Mouse (Mus musculus) hindbrain, embryonic 13.5 days (tissue): ENCODE measurements around the gene Rpl10. TPM values are rescaled to one million over a fixed set of nuclear protein-coding genes. Genes with fewer than 3 reads are reported as not detected.

Experiments
- ATAC-seq: fragments of 200-750 bp; cut with Nextera tagmentation; 2 replicates; pipeline ENCODE4 v1.8.0; 2017; ENCODE audit warnings: moderate TSS enrichment; ENCODE audit not compliant: low FRiP score
- H3K27ac ChIP-seq: fragments of 300-500 bp; sonication (generic); 2 replicates; pipeline ENCODE4 v1.5.1; 2015; ENCODE audit warnings: inconsistent platforms, mild to moderate bottlenecking, moderate library complexity
- H3K27me3 ChIP-seq: fragments of 300-500 bp; sonication (generic); 2 replicates; pipeline ENCODE4 v1.6.1; 2015; ENCODE audit warnings: mild to moderate bottlenecking, inconsistent platforms
- H3K36me3 ChIP-seq: fragments of 300-500 bp; sonication (generic); 2 replicates; pipeline ENCODE4 v1.6.1; 2015; ENCODE audit warnings: mild to moderate bottlenecking, inconsistent platforms
- H3K4me1 ChIP-seq: fragments of 300-500 bp; sonication (generic); replicated peaks from 2 replicates; pipeline ENCODE4 v1.6.1; 2015; ENCODE audit warnings: inconsistent platforms
- H3K4me2 ChIP-seq: fragments of 300-500 bp; sonication (generic); 2 replicates; pipeline ENCODE4 v1.6.1; 2015; ENCODE audit warnings: inconsistent platforms, mild to moderate bottlenecking, moderate library complexity
- H3K4me3 ChIP-seq: fragments of 300-500 bp; sonication (generic); 2 replicates; pipeline ENCODE4 v1.5.1; 2015; ENCODE audit warnings: mild to moderate bottlenecking, inconsistent platforms
- H3K9ac ChIP-seq: fragments of 300-500 bp; sonication (generic); 2 replicates; pipeline ENCODE4 v1.6.1; 2015; ENCODE audit warnings: mild to moderate bottlenecking, inconsistent platforms
- H3K9me3 ChIP-seq: fragments of 300-500 bp; sonication (generic); 2 replicates; pipeline ENCODE4 v1.6.1; 2016; ENCODE audit warnings: inconsistent platforms
- WGBS: fragments of 180-500 bp; shearing (Covaris S2); methylation state at CpG from one replicate; pipeline ENCODE4 v1.1.7; 2015; 5-methylcytosine and 5-hydroxymethylcytosine counted together
- polyA plus RNA-seq: library from polyadenylated mRNA; unstranded; fragments of >200 nt; fragmentation: Nextera tagmentation; extraction: Ambion mirVana; gene quantifications from 2 replicates; pipeline ENCODE4 v1.2.1, GENCODE M21; 2015

Rpl10 gene
- polyA plus RNA-seq, 1 experiment from 2014 or later = 532 TPM

DNA sequence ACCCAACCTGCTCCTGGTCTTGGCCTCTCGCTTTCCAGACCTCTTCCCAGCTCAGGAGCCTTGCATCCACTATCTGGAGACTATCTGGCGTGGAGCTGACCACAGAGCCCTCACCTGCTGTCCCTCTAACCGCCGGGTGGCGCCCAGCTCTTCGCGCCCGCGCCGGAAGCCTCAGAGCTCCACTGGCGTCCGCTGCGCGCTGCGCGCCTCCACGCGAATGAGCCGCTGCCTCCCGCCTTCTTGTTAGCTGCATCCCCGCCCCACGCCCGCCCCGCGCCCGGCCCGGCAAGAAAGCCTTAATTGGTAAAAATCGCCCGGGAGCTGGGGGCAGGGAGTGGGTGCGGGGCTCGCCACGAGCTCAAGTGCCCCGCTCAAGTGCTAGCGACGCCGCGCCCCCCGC, 21.0 kb upstream of the Rpl10 start, which contains the start of gene Flna:
Flna (minus strand) TSS at position 206 of the 400 bp plus-strand sequence.
- H3K9me3 ChIP-seq = no peaks in the 10 kb centered on the region
- H3K4me2 ChIP-seq = peak within 1 kb of the TSS; percentile 60
- H3K27me3 ChIP-seq = no peaks in the 10 kb centered on the region
- H3K36me3 ChIP-seq = no peaks in the 10 kb centered on the region
- H3K4me3 ChIP-seq = peak within 1 kb of the TSS; percentile 43
- no peak for ATAC-seq
- WGBS = 25% methylated on average over 38 of the region's 38 CpGs
- peaks cover 7% of the 10 kb centered on the region; the same call in 1 of the 2 replicates for H3K4me1 ChIP-seq
- H3K27ac ChIP-seq = peak within 1 kb of the TSS; percentile 67
- peak within 1 kb of the TSS; percentile 68 for H3K9ac ChIP-seq

DNA sequence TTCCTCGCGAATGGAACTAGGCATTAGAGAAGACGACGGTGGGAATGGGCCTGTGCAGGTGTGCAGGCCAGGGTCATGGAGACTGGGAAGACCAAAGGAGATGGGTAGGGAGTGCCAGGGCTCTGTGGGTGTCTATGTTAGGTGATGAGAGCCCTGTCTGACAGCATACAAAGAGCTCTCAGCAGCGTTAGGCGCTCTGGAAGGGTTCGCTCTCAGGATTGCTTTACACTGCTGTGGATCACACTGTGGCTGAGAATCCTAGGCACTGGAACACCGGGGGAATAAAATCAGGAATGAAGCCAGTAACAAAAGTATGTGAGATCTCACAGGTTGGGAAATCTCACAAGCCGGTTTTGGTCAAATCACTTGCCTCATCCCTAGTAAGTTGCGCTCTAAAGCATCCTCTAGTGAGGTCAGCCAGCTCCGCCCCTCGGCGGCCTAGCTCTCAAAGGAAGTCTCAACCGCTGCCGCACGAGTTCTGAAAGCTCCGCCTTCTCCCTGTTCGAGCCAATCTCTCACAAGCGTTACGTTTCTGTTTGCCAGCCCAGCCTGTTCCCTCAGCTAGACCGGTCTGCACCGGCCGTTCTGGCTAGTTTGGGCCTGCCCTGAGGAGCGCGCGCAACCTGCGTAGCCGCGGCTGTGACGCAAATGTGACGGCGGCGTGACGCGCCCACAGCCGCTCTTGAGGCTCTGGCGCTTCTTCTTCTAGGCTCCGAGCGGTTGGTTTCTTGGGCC, 16.3 kb upstream of the Rpl10 start, which contains the start of gene Emd:
Emd (plus strand) TSS at position 535 of the 735 bp plus-strand sequence.
- 22% methylated on average over 39 of the region's 39 CpGs for WGBS

DNA sequence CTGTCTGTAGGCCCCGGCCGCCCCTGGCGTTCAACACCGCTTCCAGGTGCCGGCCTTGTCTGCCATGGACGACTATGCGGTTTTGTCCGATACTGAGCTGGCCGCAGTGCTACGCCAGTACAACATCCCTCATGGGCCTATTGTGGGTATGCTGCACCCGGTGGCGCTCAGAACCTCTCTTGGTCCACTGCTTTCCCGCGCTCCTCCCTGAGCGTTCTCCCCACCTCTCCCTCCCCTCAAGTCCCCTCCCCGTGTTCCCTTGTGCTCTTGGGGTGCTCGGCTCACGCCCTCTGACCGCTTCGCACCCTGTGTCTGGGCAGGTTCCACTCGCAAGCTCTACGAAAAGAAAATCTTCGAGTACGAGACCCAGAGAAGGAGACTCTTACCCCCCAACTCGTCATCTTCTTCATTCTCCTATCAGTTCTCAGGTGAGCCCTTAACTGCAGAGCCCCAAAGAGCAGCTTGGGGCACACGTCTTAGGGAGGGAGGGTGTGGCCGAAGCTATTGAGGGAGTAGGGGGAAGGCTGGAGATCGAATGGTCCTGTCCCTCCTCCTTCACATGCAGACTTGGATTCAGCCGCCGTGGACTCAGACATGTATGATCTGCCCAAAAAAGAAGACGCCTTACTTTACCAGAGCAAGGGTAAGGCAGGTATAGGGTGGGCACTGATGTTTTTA, 15.6 kb upstream of the Rpl10 start:
- peak overlapping the region; percentile 78 for H3K9ac ChIP-seq
- peaks cover 19% of the 10 kb centered on the region for H3K36me3 ChIP-seq
- 19% methylated on average over 29 of the region's 31 CpGs for WGBS
- peak overlapping the region; percentile 54 for H3K4me3 ChIP-seq
- peak overlapping the region; percentile 88 for H3K27ac ChIP-seq
- peaks cover 6% of the 10 kb centered on the region for H3K4me1 ChIP-seq
- H3K4me2 ChIP-seq = peak overlapping the region; percentile 69
- no peaks in the 10 kb centered on the region for H3K27me3 ChIP-seq
- no peak; the same call in 1 of the 2 replicates for ATAC-seq
- H3K9me3 ChIP-seq = no peaks in the 10 kb centered on the region

More for the DNA sequence above, 16.3 kb upstream of the Rpl10 start, which contains the start of gene Emd:
- peak within 1 kb of the TSS; percentile 69 for H3K4me2 ChIP-seq
- peak within 1 kb of the TSS; percentile 78 for H3K9ac ChIP-seq
- peaks cover 8% of the 10 kb centered on the region for H3K4me1 ChIP-seq
- H3K27me3 ChIP-seq = no peaks in the 10 kb centered on the region
- peaks cover 19% of the 10 kb centered on the region for H3K36me3 ChIP-seq
- H3K9me3 ChIP-seq = no peaks in the 10 kb centered on the region
- ATAC-seq = peak; percentile 98
- H3K27ac ChIP-seq = peak within 1 kb of the TSS; percentile 88
- H3K4me3 ChIP-seq = peak within 1 kb of the TSS; percentile 54

DNA sequence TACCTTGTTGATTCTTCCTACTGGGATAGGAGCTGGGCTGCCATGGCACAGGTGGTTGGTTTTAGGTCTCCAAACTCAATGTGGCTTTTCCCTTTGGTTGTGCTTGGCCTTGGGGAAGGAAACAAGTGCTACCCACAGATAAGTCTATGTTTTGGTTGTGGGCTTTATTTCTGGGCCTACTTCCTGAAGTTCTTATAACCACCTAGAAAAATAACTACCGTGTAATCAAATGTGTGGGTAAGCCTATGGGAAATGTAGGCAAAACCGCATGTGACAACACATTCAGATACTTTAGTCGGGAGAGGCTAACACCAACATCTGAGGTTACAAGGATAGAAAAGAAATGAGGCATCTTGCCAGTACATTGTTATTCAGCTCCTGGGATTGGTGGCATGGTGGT, 12.9 kb upstream of the Rpl10 start:
- 94% methylated on average over 3 of the region's 3 CpGs for WGBS
- H3K27ac ChIP-seq = no peak overlapping the region
- H3K4me2 ChIP-seq = no peak overlapping the region
- H3K27me3 ChIP-seq = no peaks in the 10 kb centered on the region
- H3K36me3 ChIP-seq = peaks cover 19% of the 10 kb centered on the region
- H3K4me3 ChIP-seq = no peak overlapping the region
- no peak overlapping the region for H3K9ac ChIP-seq
- peaks cover 6% of the 10 kb centered on the region for H3K4me1 ChIP-seq
- no peak for ATAC-seq
- no peaks in the 10 kb centered on the region for H3K9me3 ChIP-seq

DNA sequence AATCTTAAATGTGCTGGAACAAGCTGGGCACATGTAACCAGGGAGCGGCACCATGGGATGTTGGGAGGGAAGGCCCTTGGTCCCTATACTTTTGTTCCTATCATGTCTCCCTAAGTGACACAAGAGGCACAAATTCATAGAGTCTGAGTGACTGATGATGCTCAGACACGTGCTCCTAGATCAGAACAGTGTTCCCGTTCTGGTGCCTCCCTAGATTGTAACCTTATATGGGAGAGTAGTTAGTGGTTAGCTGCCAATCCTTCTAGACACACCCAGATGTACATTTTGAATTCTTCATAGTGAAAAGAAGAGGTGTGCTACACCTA, 913 bp upstream of the Rpl10 start:
- H3K27me3 ChIP-seq = no peaks in the 10 kb centered on the region
- peak overlapping the region; percentile 54 for H3K4me2 ChIP-seq
- peaks cover 7% of the 10 kb centered on the region; the same call in 1 of the 2 replicates for H3K36me3 ChIP-seq
- peak overlapping the region; percentile 96 for H3K27ac ChIP-seq
- peak; percentile 43 for ATAC-seq
- WGBS = 20% methylated on average over 3 of the region's 3 CpGs
- peak overlapping the region; percentile 70 for H3K9ac ChIP-seq
- H3K4me1 ChIP-seq = peaks cover 10% of the 10 kb centered on the region
- H3K4me3 ChIP-seq = peak overlapping the region; percentile 57
- H3K9me3 ChIP-seq = no peaks in the 10 kb centered on the region

DNA sequence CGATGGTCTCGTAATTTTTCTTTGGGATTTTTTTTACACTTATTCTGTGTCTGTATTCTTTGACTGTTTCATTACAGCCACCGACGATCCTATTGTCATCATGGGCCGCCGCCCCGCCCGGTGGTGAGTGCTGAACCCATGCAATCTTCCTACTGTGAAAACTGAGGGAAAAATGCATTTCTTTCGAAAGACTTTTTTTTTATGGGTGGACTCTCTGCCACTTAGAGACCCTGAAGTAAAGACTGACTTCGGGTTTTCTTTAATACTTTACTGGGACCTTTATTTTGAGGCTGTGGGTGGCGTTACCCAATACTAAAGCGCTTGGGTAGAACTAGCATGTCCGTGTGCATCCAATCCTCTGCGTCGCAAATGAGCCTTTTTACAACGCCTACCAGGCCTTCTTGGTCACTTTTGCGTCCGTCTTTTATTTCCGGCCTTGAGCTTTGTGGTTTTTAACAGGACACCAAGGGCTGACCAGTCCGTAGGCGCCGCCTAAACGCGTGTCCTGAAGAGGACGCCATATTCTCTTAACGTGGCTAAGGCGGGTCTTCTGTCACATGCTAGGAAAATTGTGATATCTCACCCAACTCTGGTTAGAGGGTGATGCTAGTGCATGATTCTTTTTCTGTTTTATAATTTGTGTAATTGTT, 415 bp downstream of the Rpl10 start:
- Histone ChIP-seq H3K36me3 (peaks cover 7% of the 10 kb centered on the region; the same call in 1 of the 2 replicates), H3K9ac (peak overlapping the region; percentile 84), H3K27ac (peak overlapping the region; percentile 66), H3K9me3 (no peaks in the 10 kb centered on the region), H3K4me2 (peak overlapping the region; percentile 64), H3K4me3 (peak overlapping the region; percentile 57), H3K4me1 (peaks cover 10% of the 10 kb centered on the region), H3K27me3 (no peaks in the 10 kb centered on the region)
- ATAC-seq = no peak
- WGBS = 15% methylated on average over 27 of the region's 27 CpGs

DNA sequence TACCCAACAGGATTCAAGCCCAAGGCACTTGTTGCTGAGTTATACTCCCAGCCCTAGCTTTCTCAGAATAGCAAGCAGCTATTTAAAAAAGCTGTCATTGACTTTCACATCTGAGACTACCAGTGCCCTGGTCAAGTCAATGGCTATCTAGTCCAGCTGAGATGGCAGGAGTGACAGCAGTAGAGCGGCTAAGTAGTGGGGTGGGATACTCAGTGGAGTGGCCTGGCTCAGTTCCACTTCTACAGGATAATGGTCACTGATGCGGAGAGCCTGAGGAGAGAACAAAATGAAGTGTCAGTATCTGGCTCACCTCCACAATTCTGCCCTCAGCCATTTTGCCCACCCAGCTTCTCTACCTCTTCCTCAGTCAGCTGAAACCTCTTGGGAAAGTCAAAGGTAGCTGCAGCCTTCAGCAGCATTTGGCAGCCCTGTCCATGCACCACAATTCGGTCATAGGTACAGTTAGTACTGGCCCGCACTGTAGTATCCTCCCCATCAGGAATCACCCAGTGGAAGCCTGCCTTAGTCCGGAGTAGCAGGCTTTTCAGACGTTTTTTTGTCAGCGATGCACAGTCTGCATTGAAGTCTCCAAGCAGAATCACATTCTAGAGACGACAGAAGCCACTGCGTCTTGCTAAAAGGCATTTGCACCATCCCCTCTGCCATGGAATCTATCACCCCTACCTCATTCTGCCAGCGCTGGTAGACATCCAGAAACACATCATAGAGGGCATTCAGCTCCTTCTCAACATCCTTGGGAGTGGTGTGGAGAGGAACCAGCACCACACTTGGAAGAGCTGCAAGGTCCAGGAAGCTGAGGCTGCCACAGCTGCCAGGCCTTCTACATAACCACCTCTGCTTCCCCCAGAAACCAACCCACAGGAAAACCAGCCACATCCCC, 3.1 kb downstream of the Rpl10 start:
- 33% methylated on average over 10 of the region's 10 CpGs for WGBS
- no peak overlapping the region for H3K27ac ChIP-seq
- H3K9me3 ChIP-seq = no peaks in the 10 kb centered on the region
- no peaks in the 10 kb centered on the region for H3K27me3 ChIP-seq
- peaks cover 7% of the 10 kb centered on the region; the same call in 1 of the 2 replicates for H3K36me3 ChIP-seq
- no peak overlapping the region for H3K4me2 ChIP-seq
- H3K4me3 ChIP-seq = no peak overlapping the region
- no peak overlapping the region for H3K9ac ChIP-seq
- H3K4me1 ChIP-seq = peaks cover 10% of the 10 kb centered on the region
- ATAC-seq = no peak

DNA sequence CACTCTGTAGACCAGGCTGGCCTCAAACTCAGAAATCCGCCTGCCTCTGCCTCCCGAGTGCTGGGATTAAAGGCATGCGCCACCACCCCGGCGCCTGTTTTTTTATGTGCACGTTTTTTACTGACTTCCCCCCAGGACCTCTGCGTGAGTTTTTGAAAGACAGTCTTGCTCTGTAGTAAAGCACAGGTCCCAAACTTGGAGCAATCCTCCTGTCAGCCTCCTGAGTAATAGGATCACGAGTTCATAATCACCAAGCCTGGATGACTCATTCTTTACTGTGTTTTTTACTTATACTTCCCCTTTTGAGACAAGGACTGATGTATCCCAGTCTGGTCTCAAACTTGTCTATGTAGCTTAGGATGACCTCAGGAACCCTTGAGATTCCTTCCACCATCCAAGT, 7.3 kb downstream of the Rpl10 start:
- WGBS = 80% methylated on average over 8 of the region's 8 CpGs
- no peak overlapping the region for H3K4me3 ChIP-seq
- peaks cover 8% of the 10 kb centered on the region for H3K4me1 ChIP-seq
- H3K27ac ChIP-seq = no peak overlapping the region
- H3K4me2 ChIP-seq = no peak overlapping the region
- H3K9me3 ChIP-seq = no peaks in the 10 kb centered on the region
- no peak overlapping the region for H3K9ac ChIP-seq
- H3K36me3 ChIP-seq = peaks cover 4% of the 10 kb centered on the region; the same call in 1 of the 2 replicates
- no peak for ATAC-seq
- H3K27me3 ChIP-seq = no peaks in the 10 kb centered on the region

DNA sequence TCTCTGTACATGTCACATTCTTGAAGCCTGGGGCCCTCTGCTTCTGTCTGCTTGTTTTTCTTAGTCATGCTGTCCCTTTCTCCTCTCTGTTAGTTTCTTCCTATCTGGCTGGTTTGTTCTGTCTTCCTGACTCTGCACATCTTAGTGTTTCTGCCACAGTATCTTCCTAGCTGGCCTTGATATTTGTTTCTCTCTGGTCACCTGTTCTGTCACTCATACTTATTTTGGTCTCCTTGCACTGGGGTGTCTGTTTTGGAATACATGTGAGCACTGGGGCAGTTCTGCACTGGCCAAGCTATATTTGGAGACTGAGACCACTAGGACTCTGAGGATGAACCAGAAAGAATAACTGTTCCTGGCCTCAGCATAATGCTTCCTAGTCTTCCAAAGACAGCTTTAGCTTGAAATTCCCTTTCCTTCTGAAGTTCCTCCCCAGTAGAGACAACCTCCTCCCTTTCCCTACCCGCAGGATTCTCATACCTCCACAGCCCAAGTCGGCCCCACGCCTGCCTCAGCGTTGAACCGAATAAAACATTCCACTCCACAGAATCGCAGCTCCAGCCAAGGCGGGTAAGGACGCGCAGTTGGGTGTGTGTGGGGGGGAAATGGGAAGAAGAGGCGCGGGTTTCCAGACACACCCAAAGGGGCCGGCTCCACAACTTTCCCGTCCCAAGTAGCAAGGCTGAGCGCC, 10.6 kb downstream of the Rpl10 start:
- Histone ChIP-seq H3K36me3 (no peaks in the 10 kb centered on the region), H3K4me3 (peak overlapping the region; percentile 53), H3K4me2 (peak overlapping the region; percentile 66), H3K9ac (peak overlapping the region; percentile 86), H3K27me3 (no peaks in the 10 kb centered on the region), H3K4me1 (peaks cover 20% of the 10 kb centered on the region), H3K27ac (peak overlapping the region; percentile 87), H3K9me3 (no peaks in the 10 kb centered on the region)
- WGBS = 15% methylated on average over 14 of the region's 14 CpGs
- ATAC-seq = 0 out of 2 replicates have a peak, but pooled peaks have one; percentile 3

DNA sequence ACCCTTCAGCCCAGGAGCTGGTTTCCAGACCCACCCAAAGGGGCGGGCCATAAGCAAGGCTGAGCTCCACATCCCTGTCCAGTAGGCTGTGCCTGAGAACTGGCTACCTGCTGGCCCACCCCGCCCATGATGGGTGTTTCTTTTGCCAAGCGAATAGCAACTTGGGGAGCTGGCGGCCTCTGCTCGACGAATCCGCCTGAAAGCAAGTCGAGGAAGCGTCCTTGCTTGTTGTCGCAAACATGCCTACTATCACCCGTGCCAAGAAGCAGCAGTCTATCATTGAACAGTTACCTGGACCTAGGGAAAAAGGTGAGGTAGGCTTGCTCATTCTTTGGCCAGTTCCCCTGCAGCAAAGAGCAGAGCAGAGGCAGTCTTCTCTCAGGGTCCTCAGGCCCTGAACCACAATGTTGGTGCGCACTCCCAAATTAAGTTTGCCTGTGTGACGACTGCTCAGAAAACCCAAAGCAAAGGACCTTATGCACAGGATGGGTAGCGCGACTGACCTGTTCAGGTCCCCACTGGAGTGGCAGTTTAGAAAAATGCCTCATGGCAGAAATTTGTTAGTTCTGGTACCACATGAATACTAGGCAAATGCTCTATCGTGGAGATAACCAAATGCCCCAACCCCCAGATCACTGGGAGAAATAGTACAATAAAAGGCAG, 11.3 kb downstream of the Rpl10 start, which contains the start of the genes Taz and Dnase1l1:
Taz (plus strand) TSS at position 181 of the 663 bp plus-strand sequence.
Dnase1l1 (minus strand) TSS at position 606 of the 663 bp plus-strand sequence.
- 17% methylated on average over 16 of the region's 16 CpGs for WGBS
- peak; percentile 68 for ATAC-seq
- peak within 1 kb of the TSS; percentile 53 for H3K4me3 ChIP-seq

More for the DNA sequence above, 11.3 kb downstream of the Rpl10 start, which contains the start of the genes Taz and Dnase1l1:
- peak within 1 kb of the TSS; percentile 86 for H3K9ac ChIP-seq
- H3K27ac ChIP-seq = peak within 1 kb of the TSS; percentile 87
- H3K4me2 ChIP-seq = peak within 1 kb of the TSS; percentile 66
- no peaks in the 10 kb centered on the region for H3K27me3 ChIP-seq
- no peaks in the 10 kb centered on the region for H3K9me3 ChIP-seq
- H3K4me1 ChIP-seq = peaks cover 20% of the 10 kb centered on the region
- no peaks in the 10 kb centered on the region for H3K36me3 ChIP-seq
